Mouse (Mus musculus): ENCODE results near the gene Slc51a.

GRCm38 (mm10) chr16:32526906-32527305 lies 39.2 kb upstream of the Slc51a start:
- no peak for TF ChIP-seq POLR2A (IDR thresholded peaks at IDR 0.05; ENCODE audit: borderline replicate concordance, extremely low read depth, insufficient read depth, insufficient read length, poor library complexity, severe bottlenecking)
- no peak for TF ChIP-seq CTCF (IDR thresholded peaks at IDR 0.05; ENCODE audit: borderline replicate concordance, extremely low read depth, insufficient read depth, insufficient read length)
